Mouse (Mus musculus): ENCODE data around the gene Trnt1. TPM values are rescaled to one million over a fixed set of nuclear protein-coding genes. Genes with fewer than 3 reads are reported as not detected.
A peak's percentile ranks its signal among the peaks of the same experiment; 100 is the strongest.

Gene Trnt1
- polyA plus RNA-seq, 1 experiment from 2014 or later, result 25.8 TPM

- DNase-seq, result no peak
- WGBS (ENCODE audit: insufficient replicate concordance), result 84% methylated on average over 7 of the region's 7 CpGs
- H3K27me3 ChIP-seq (ENCODE audit: insufficient read depth, low read length), result no peaks in the 10 kb centered on the region
- H3K36me3 ChIP-seq (replicated peaks; ENCODE audit: insufficient read depth, low read length), result peaks cover 45% of the 10 kb centered on the region
- H3K9ac ChIP-seq (replicated peaks), result no peak overlapping the region
- H3K4me2 ChIP-seq (ENCODE audit: low read depth, low read length), result no peak overlapping the region
- TF ChIP-seq CTCF (IDR thresholded peaks at IDR 0.05; ENCODE audit: low read depth) (no peak), EP300 (IDR thresholded peaks at IDR 0.05; ENCODE audit: low read depth) (no peak)
- no peaks in the 10 kb centered on the region for H3K9me3 ChIP-seq (ENCODE audit: low read length)
- no peak overlapping the region for H3K27ac ChIP-seq (ENCODE audit: low read depth)
- no peak overlapping the region for H3K4me3 ChIP-seq (ENCODE audit: low read depth, low read length)
- H3K4me1 ChIP-seq (ENCODE audit: insufficient read depth), result no peaks in the 10 kb centered on the region; the same call in 1 of the 2 replicates
- ATAC-seq, result no peak
These were observed 24.2 kb downstream of the Trnt1 start for GRCm38 (mm10) chr6:106793088-106793487.

GRCm38 (mm10) chr6:106793621-106794020 lies 24.7 kb downstream of the Trnt1 start:
- ATAC-seq, result no peak
- Histone ChIP-seq H3K4me2 (ENCODE audit: low read depth, low read length) (peak overlapping the region; percentile 55), H3K9me3 (ENCODE audit: low read length) (no peaks in the 10 kb centered on the region), H3K9ac (replicated peaks) (no peak overlapping the region), H3K27ac (ENCODE audit: low read depth) (no peak overlapping the region), H3K27me3 (ENCODE audit: insufficient read depth, low read length) (no peaks in the 10 kb centered on the region), H3K36me3 (replicated peaks; ENCODE audit: insufficient read depth, low read length) (peaks cover 40% of the 10 kb centered on the region), H3K4me3 (ENCODE audit: low read depth, low read length) (0 out of 2 replicates have a peak overlapping the region, but pooled peaks have one; percentile 18), H3K4me1 (ENCODE audit: insufficient read depth) (peaks cover 5% of the 10 kb centered on the region)
- TF ChIP-seq CTCF (IDR thresholded peaks at IDR 0.05; ENCODE audit: low read depth) (no peak), EP300 (IDR thresholded peaks at IDR 0.05; ENCODE audit: low read depth) (no peak)
- 90% methylated on average over 10 of the region's 10 CpGs for WGBS (ENCODE audit: insufficient replicate concordance)
- DNase-seq, result no peak

- no peak for TF ChIP-seq EP300 (IDR thresholded peaks at IDR 0.05; ENCODE audit: low read depth)
- no peak for TF ChIP-seq CTCF (IDR thresholded peaks at IDR 0.05; ENCODE audit: low read depth)
- 50% methylated on average over 13 of the region's 13 CpGs for WGBS (ENCODE audit: insufficient replicate concordance)
- peaks cover 34% of the 10 kb centered on the region for H3K36me3 ChIP-seq (replicated peaks; ENCODE audit: insufficient read depth, low read length)
- no peaks in the 10 kb centered on the region for H3K27me3 ChIP-seq (ENCODE audit: insufficient read depth, low read length)
- H3K4me1 ChIP-seq (ENCODE audit: insufficient read depth), result peaks cover 11% of the 10 kb centered on the region
- peak overlapping the region; percentile 18; the same call in 1 of the 2 replicates for H3K4me3 ChIP-seq (ENCODE audit: low read depth, low read length)
- no peak for ATAC-seq
- H3K9ac ChIP-seq (replicated peaks), result peak overlapping the region; percentile 26; the same call in 1 of the 2 replicates
- peak overlapping the region; percentile 29; the same call in 1 of the 2 replicates for H3K27ac ChIP-seq (ENCODE audit: low read depth)
- H3K9me3 ChIP-seq (ENCODE audit: low read length), result no peaks in the 10 kb centered on the region
- peak overlapping the region; percentile 55 for H3K4me2 ChIP-seq (ENCODE audit: low read depth, low read length)
- no peak for DNase-seq
These were observed 25.3 kb downstream of the Trnt1 start for GRCm38 (mm10) chr6:106794094-106794814.

- H3K9ac ChIP-seq (replicated peaks), result peak within 1 kb of the TSS; percentile 93
- H3K4me3 ChIP-seq (ENCODE audit: low read depth, low read length), result peak within 1 kb of the TSS; percentile 93
- H3K27me3 ChIP-seq (ENCODE audit: insufficient read depth, low read length), result no peaks in the 10 kb centered on the region
- TF ChIP-seq CTCF (IDR thresholded peaks at IDR 0.05; ENCODE audit: low read depth) (peak; percentile 99), EP300 (IDR thresholded peaks at IDR 0.05; ENCODE audit: low read depth) (no peak)
- peaks cover 11% of the 10 kb centered on the region for H3K4me1 ChIP-seq (ENCODE audit: insufficient read depth)
- WGBS (ENCODE audit: insufficient replicate concordance), result under 1% methylated on average over 57 of the region's 57 CpGs
- no peaks in the 10 kb centered on the region for H3K9me3 ChIP-seq (ENCODE audit: low read length)
- H3K36me3 ChIP-seq (replicated peaks; ENCODE audit: insufficient read depth, low read length), result peaks cover 8% of the 10 kb centered on the region
- ATAC-seq, result peak; percentile 97
- H3K27ac ChIP-seq (ENCODE audit: low read depth), result peak within 1 kb of the TSS; percentile 71
- peak; percentile 93 for DNase-seq
- peak within 1 kb of the TSS; percentile 83 for H3K4me2 ChIP-seq (ENCODE audit: low read depth, low read length)
These were observed 30.7 kb downstream of the Trnt1 start, which contains the start of gene Crbn for GRCm38 (mm10) chr6:106799333-106800226. Gene Crbn, minus strand, starts transcription at chr6:106800077.

- peaks cover 4% of the 10 kb centered on the region for H3K36me3 ChIP-seq (replicated peaks; ENCODE audit: insufficient read depth, low read length)
- H3K4me2 ChIP-seq (ENCODE audit: low read depth, low read length), result no peak overlapping the region
- H3K4me1 ChIP-seq (ENCODE audit: insufficient read depth), result peaks cover 11% of the 10 kb centered on the region
- WGBS (ENCODE audit: insufficient replicate concordance), result 50% methylated on average over 5 of the region's 5 CpGs
- ATAC-seq, result peak; percentile 7
- peak overlapping the region; percentile 93 for H3K4me3 ChIP-seq (ENCODE audit: low read depth, low read length)
- H3K9ac ChIP-seq (replicated peaks), result no peak overlapping the region
- no peak overlapping the region for H3K27ac ChIP-seq (ENCODE audit: low read depth)
- TF ChIP-seq CTCF (IDR thresholded peaks at IDR 0.05; ENCODE audit: low read depth) (no peak), EP300 (IDR thresholded peaks at IDR 0.05; ENCODE audit: low read depth) (no peak)
- no peak for DNase-seq
- no peaks in the 10 kb centered on the region for H3K27me3 ChIP-seq (ENCODE audit: insufficient read depth, low read length)
- no peaks in the 10 kb centered on the region for H3K9me3 ChIP-seq (ENCODE audit: low read length)
These were observed 31.3 kb downstream of the Trnt1 start for GRCm38 (mm10) chr6:106800227-106800557.

DNA sequence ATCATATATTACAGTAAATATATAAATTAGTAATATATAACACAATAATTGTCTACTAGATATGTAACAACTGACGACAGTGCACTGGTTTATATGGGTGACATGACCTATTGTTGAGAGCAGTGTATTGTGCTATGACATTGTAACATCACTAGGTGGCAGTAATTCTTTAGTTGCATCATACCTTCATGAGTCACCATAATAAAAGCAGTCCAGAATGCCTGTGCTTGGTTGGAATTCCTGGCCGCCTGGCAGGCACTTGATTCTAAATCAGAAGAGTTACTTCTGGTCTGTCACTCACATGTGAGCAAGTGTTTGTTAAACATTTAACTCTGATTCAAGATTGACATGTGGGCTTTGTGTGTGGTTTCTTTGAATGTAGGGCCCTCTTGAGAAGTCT lies 36.0 kb downstream of the Trnt1 start:
- H3K9me3 ChIP-seq (ENCODE audit: low read length), result no peaks in the 10 kb centered on the region
- 35% methylated on average over 2 of the region's 2 CpGs for WGBS (ENCODE audit: insufficient replicate concordance)
- ATAC-seq, result no peak
- no peaks in the 10 kb centered on the region for H3K27me3 ChIP-seq (ENCODE audit: insufficient read depth, low read length)
- H3K4me2 ChIP-seq (ENCODE audit: low read depth, low read length), result no peak overlapping the region
- H3K4me1 ChIP-seq (ENCODE audit: insufficient read depth), result no peaks in the 10 kb centered on the region
- DNase-seq, result no peak
- no peak overlapping the region for H3K9ac ChIP-seq (replicated peaks)
- no peak overlapping the region for H3K4me3 ChIP-seq (ENCODE audit: low read depth, low read length)
- no peak overlapping the region for H3K27ac ChIP-seq (ENCODE audit: low read depth)
- TF ChIP-seq EP300 (IDR thresholded peaks at IDR 0.05; ENCODE audit: low read depth), result no peak
- peak; percentile 56 for TF ChIP-seq CTCF (IDR thresholded peaks at IDR 0.05; ENCODE audit: low read depth)
- no peaks in the 10 kb centered on the region for H3K36me3 ChIP-seq (replicated peaks; ENCODE audit: insufficient read depth, low read length)
